Mouse (Mus musculus) B cell, adult 2 months (primary cell): ENCODE data around the gene Gm10750.
"Not testable (repeated sequence)": the region's sequence is repeated elsewhere in the genome, so short reads cannot be mapped to it uniquely, and the experiment has no call there.

ENCODE experiments used
- DNase-seq, 2 experiments: peaks; one replicate each; pipeline ENCODE4 v3.0.0; 2022

The Gm10750 gene

DNA sequence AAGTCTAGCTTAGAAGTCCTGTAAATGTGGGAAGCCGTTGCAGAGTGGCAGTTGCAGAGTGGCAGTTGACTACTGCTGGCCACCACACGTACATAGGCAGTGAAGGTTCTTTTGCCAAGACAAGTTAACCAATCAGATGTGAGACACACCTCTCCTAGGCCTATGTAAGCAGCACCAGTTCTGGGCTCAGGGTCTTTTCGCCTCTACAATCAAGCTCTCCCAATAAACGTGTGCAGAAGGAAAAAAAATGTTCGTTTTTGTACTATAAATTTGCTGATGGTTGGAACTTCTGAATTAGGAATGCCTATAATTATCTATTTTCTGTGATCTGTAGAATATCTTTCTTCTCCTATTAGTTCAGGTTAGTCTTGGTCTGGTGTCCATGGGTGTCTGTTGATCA, at the start of gene Gm10750:
TSS of gene Gm10750 (minus strand) at position 101 of the 400 bp plus-strand sequence.
- not testable (repeated sequence) for DNase-seq

GRCm38 (mm10) chr2:149004826-149005225, 12.2 kb downstream of the Gm10750 start:
- DNase-seq, result no peak

DNA sequence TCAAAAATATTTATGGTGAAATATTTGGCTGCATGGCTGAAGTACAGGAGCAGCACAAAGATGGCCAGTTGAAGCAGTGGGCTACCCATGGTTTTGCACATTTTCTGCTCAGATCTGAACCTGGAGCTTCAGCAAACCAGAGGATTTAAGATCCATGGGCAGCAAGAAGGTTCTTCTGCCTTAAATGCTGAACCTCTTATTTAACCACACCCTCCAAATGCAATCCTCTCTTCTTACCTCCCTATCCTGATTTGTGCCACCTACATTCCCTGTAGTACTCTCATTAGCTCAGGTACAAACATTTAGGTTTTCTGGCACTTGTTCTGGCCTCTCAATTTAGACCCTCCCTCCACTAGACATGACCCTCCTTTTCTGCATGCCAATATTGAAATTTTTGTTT, 13.9 kb downstream of the Gm10750 start, which contains the start of gene Gm1330:
TSS of gene Gm1330 (minus strand) at position 101 of the 400 bp plus-strand sequence.
- no peak for DNase-seq

DNA sequence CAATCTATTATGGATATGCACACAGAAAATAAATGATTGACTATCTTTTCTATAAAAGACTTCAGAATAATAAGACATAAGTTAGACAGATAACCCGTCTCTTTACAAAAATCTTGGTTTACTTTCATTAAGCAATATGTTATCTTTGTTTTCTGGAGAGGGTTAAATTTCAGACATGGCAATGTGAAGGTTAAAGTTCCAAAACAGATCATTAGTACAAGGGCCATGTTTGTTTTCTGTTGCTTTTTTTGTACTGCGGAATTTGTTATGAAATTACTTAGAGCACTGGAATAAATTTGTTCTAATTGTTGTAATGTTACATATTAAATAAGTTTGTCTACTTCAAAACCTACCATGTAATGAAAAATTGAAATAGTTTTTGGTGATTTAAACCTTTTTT, 21.9 kb downstream of the Gm10750 start:
- no peak for DNase-seq
